Mouse (Mus musculus) liver, embryonic 14.5 days (tissue): Measurements from ENCODE around the gene Med13l. TPM values are rescaled to one million over a fixed set of nuclear protein-coding genes. Genes with fewer than 3 reads are reported as not detected.
A peak's percentile ranks its signal among the peaks of the same experiment; 100 is the strongest.

Experiments used
- ATAC-seq: fragments of 200-750 bp; cut with Nextera tagmentation; 2 replicates; pipeline ENCODE4 v1.8.0; 2017; ENCODE audit warnings: moderate number of reproducible peaks, mild to moderate bottlenecking, moderate library complexity; ENCODE audit not compliant: insufficient read depth
- DNase-seq, 3 experiments: peaks; one replicate each; pipeline ENCODE4 v3.0.0-alpha.2; 2012 to 2013; ENCODE audit warnings: low read depth in 3 of 3, low spot score in 3 of 3
- H3K27ac ChIP-seq: fragments of 300-500 bp; sonication (generic); 2 replicates; pipeline ENCODE4 v1.5.1; 2014; ENCODE audit warnings: moderate library complexity, mild to moderate bottlenecking, control low read depth, inconsistent platforms
- H3K27me3 ChIP-seq: fragments of 300-500 bp; sonication (generic); 2 replicates; pipeline ENCODE4 v1.6.1; 2014; ENCODE audit warnings: mild to moderate bottlenecking, low read length, moderate library complexity; ENCODE audit not compliant: control insufficient read depth, insufficient read depth
- H3K36me3 ChIP-seq: fragments of 300-500 bp; sonication (generic); replicated peaks from 2 replicates; pipeline ENCODE4 v1.6.1; 2014; ENCODE audit warnings: low read depth; ENCODE audit not compliant: control insufficient read depth, insufficient read depth
- H3K4me1 ChIP-seq, 2 experiments: fragments of 200-500 bp in 1 of 2; fragments of 300-500 bp in 1 of 2; sonication (generic) in 1 of 2; replicated peaks; 2 replicates each; pipeline ENCODE4 v1.6.1; 2012 to 2014; ENCODE audit warnings: antibody characterized with exemption in 1 of 2, inconsistent platforms in 1 of 2, low read length in 1 of 2; ENCODE audit not compliant: control insufficient read depth in 2 of 2, insufficient read depth in 2 of 2
- H3K4me2 ChIP-seq: fragments of 300-500 bp; sonication (generic); 2 replicates; pipeline ENCODE4 v1.6.1; 2014; ENCODE audit warnings: low read depth, mild to moderate bottlenecking, control low read depth, moderate library complexity
- H3K4me3 ChIP-seq, 2 experiments: fragments of 200-500 bp in 1 of 2; fragments of 300-500 bp in 1 of 2; sonication (generic) in 1 of 2; 2 replicates each; pipeline ENCODE4 v1.5.1; 2012 to 2014; ENCODE audit warnings: low read depth in 2 of 2, low read length in 2 of 2, mild to moderate bottlenecking in 2 of 2, control low read depth in 1 of 2, inconsistent platforms in 1 of 2, moderate library complexity in 1 of 2; ENCODE audit not compliant: insufficient read depth in 1 of 2
- H3K9ac ChIP-seq: fragments of 300-500 bp; sonication (generic); replicated peaks from 2 replicates; pipeline ENCODE4 v1.6.1; 2014; ENCODE audit warnings: mild to moderate bottlenecking, control low read depth, moderate library complexity
- H3K9me3 ChIP-seq: fragments of 300-500 bp; sonication (generic); 2 replicates; pipeline ENCODE4 v1.6.1; 2016; ENCODE audit warnings: low read length, mixed read lengths; ENCODE audit not compliant: control insufficient read depth
- CTCF ChIP-seq: IDR thresholded peaks from 2 replicates; pipeline ENCODE4 v1.5.1; 2016; ENCODE audit warnings: antibody characterized with exemption, low read depth, control low read depth
- EP300 ChIP-seq: IDR thresholded peaks from 2 replicates; pipeline ENCODE4 v1.6.1; 2016; ENCODE audit warnings: antibody characterized with exemption, low read depth
- WGBS: fragments of 180-500 bp; shearing (Covaris S2); extraction: QIAGEN DNeasy Blood & Tissue Kit; methylation state at CpG from one replicate; pipeline ENCODE4 v1.1.7; 2014; ENCODE audit not compliant: insufficient replicate concordance; 5-methylcytosine and 5-hydroxymethylcytosine counted together
- polyA plus RNA-seq, 2 experiments: library from polyadenylated mRNA; depleted of rRNA in 1 of 2; stranded (reverse) in 1 of 2; unstranded in 1 of 2; fragments of >200 nt; fragmentation: Nextera tagmentation in 1 of 2; extraction: Ambion mirVana in 1 of 2; gene quantifications; 2 replicates each; pipeline versions ENCODE4 v1.2.1 to v1.2.3; 2012 to 2014

The Med13l gene
- polyA plus RNA-seq, 2 experiments, result 6.4 to 9.9 TPM

- H3K4me3 ChIP-seq, result no peak overlapping the region
- H3K36me3 ChIP-seq, result peaks cover 56% of the 10 kb centered on the region
- H3K27me3 ChIP-seq, result no peaks in the 10 kb centered on the region
- ATAC-seq (no peak), DNase-seq (no peak)
- no peak overlapping the region for H3K27ac ChIP-seq
- TF ChIP-seq EP300 (no peak), CTCF (peak; percentile 62)
- no peaks in the 10 kb centered on the region for H3K9me3 ChIP-seq
- H3K4me1 ChIP-seq, result no peaks in the 10 kb centered on the region
- no peak overlapping the region for H3K9ac ChIP-seq
- H3K4me2 ChIP-seq, result no peak overlapping the region
- WGBS, result 73% methylated on average over 5 of the region's 5 CpGs
Measured at GRCm38 (mm10) chr5:118763353-118763752, 202.9 kb downstream of the Med13l start.

GRCm38 (mm10) chr5:118769143-118769542, 208.7 kb downstream of the Med13l start:
- 75% methylated on average over 6 of the region's 6 CpGs for WGBS
- TF ChIP-seq CTCF, result no peak
- no peak for TF ChIP-seq EP300
- ATAC-seq, result no peak

GRCm38 (mm10) chr5:118773866-118774265, 213.4 kb downstream of the Med13l start:
- H3K9ac ChIP-seq, result no peak overlapping the region
- WGBS, result 10% methylated on average over 3 of the region's 3 CpGs
- TF ChIP-seq CTCF, result peak; percentile 57
- TF ChIP-seq EP300, result no peak
- DNase-seq (peak in 1 of 3 experiments; percentile 10), ATAC-seq (no peak)
- H3K4me1 ChIP-seq, result no peaks in the 10 kb centered on the region
- no peak overlapping the region for H3K4me3 ChIP-seq
- no peak overlapping the region for H3K4me2 ChIP-seq
- no peak overlapping the region for H3K27ac ChIP-seq
- H3K9me3 ChIP-seq, result no peaks in the 10 kb centered on the region
- H3K27me3 ChIP-seq, result no peaks in the 10 kb centered on the region
- no peaks in the 10 kb centered on the region for H3K36me3 ChIP-seq

More at GRCm38 (mm10) chr5:118769143-118769542, 208.7 kb downstream of the Med13l start:
- no peaks in the 10 kb centered on the region for H3K27me3 ChIP-seq
- H3K4me1 ChIP-seq, result no peaks in the 10 kb centered on the region
- DNase-seq, result no peak
- H3K9me3 ChIP-seq, result no peaks in the 10 kb centered on the region
- H3K36me3 ChIP-seq, result no peaks in the 10 kb centered on the region; the same call in 1 of the 2 replicates
- H3K27ac ChIP-seq, result no peak overlapping the region
- no peak overlapping the region for H3K4me3 ChIP-seq
- no peak overlapping the region for H3K4me2 ChIP-seq
- H3K9ac ChIP-seq, result no peak overlapping the region

GRCm38 (mm10) chr5:118776396-118776795, 215.9 kb downstream of the Med13l start:
- Histone ChIP-seq H3K9ac (no peak overlapping the region), H3K9me3 (no peaks in the 10 kb centered on the region), H3K4me1 (no peaks in the 10 kb centered on the region), H3K4me3 (no peak overlapping the region), H3K27ac (no peak overlapping the region), H3K4me2 (no peak overlapping the region), H3K27me3 (no peaks in the 10 kb centered on the region), H3K36me3 (no peaks in the 10 kb centered on the region)
- no peak for ATAC-seq
- DNase-seq, result no peak
- 60% methylated on average over 6 of the region's 6 CpGs for WGBS
- TF ChIP-seq CTCF (no peak), EP300 (no peak)

- Histone ChIP-seq H3K27me3 (no peaks in the 10 kb centered on the region), H3K36me3 (no peaks in the 10 kb centered on the region), H3K4me3 (no peak overlapping the region), H3K9me3 (no peaks in the 10 kb centered on the region), H3K4me1 (no peaks in the 10 kb centered on the region), H3K4me2 (no peak overlapping the region), H3K9ac (no peak overlapping the region), H3K27ac (no peak overlapping the region)
- WGBS, result 10% methylated on average over 17 of the region's 17 CpGs
- ATAC-seq, result no peak
- TF ChIP-seq EP300, result no peak
- peak; percentile 98 for TF ChIP-seq CTCF
- peak in 2 of 3 experiments; percentile 9 to 12 for DNase-seq
Measured at GRCm38 (mm10) chr5:118781598-118781997, 221.1 kb downstream of the Med13l start.
